Mouse (Mus musculus) embryo, embryonic 11.5 days (tissue): ENCODE data around the gene Serpinf2.
"Not testable (repeated sequence)": the region's sequence is repeated elsewhere in the genome, so short reads cannot be mapped to it uniquely, and the experiment has no call there.

Experiments used
- DNase-seq: peaks from one replicate; pipeline ENCODE4 v3.0.0-alpha.2; 2012; ENCODE audit warnings: low read depth, low spot score

The Serpinf2 gene

GRCm38 (mm10) chr11:75459141-75459711, 19.8 kb upstream of the Serpinf2 start:
- no peak for DNase-seq

DNA sequence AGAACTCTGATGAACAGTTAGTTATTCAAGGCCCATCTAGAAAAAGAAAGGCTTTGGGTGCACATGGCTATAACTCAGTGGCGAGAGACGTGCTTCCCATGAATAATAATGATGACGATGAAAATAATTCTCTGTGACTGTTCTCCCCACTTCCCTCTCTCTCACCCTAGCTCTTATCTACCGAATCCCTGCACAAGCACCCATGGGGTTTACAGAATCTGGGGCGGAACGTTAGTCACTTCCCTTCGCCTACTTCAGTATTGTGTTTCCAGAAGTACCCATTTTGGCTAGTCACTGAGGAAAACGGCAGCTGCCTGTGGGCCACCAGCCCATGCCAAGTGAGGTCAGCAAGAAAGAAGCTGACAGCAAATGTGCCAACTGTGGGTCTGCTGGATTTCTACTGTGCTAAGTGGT, 19.2 kb upstream of the Serpinf2 start:
- no peak for DNase-seq

DNA sequence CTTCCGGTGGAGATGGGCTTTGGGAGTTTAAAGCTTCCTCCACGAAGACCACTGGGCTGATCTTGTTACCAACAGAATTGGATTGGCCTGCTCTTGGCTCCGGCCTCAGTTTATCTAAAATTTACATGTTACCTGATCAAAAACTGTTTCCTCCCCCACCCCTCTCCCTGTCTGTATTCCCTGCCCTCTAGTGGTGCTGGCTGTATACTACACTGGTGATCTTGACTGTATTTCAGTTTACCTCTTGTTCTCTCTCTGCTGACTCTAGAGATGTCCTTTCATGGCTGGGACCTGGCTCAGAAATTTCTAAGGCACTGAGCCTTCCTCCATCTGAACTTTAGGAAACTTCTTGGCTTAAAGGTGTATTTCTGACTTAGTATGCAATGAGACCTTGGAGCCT, 18.8 kb upstream of the Serpinf2 start:
- DNase-seq, result no peak

- DNase-seq, result no peak
Measured at GRCm38 (mm10) chr11:75456440-75456871, 17.1 kb upstream of the Serpinf2 start.

DNA sequence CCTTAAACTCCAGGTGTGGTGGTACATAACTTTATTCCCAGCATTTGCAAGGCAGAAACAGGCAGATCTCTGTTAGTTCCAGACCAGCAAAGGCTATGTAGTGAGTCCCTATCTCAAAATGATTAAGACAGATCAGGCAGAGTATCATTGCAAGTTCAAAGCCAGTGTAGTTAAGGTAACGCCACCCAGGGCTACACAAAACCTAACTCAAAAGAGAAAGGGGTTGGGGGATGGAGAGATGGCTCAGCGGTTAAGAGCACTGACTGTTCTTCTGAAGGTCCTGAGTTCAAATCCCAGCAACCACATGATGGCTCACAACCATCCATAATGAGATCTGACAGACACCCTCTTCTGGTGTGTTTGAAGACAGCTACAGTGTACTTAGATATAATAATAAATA, 16.6 kb upstream of the Serpinf2 start:
- not testable (repeated sequence) for DNase-seq

DNA sequence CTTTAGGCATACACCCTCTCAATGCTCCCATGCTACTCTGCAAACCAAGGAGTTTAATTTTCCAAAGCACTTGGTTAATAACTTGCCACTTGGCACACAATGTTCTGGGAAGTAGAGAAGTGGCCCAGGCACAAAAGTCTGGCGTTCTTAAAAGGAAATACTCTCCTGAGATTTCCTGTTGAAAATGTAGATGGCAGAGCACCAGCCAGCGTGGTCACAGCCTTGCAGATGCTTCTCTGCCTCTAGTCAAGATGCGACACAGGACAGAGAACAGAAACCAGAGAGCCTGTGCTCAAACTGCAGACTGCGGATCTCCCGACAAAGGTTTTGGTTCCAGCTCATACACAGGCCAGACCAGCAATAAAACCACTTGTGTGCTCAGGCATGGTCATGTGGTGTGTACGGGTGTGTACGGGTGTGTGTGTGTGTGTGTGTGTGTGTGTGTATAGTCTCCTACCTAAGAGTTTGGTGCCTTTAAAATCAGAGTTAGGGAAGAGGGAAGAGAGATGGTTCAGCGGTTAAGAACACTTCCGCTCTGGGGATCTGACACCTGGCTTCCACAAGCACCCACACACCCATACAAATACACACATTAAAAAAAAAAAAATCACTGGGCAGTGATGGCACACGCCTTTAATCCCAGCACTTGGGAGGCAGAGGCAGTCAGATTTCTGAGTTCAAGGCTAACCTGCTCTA, 15.8 kb upstream of the Serpinf2 start:
- DNase-seq, result no peak

GRCm38 (mm10) chr11:75453991-75454930, 14.9 kb upstream of the Serpinf2 start, which contains the start of gene Wdr81:
Gene Wdr81, minus strand, starts transcription at chr11:75454717.
- peak; percentile 81 for DNase-seq

- DNase-seq, result no peak
Measured at GRCm38 (mm10) chr11:75452812-75453557, 13.6 kb upstream of the Serpinf2 start.

- no peak for DNase-seq
Measured at GRCm38 (mm10) chr11:75452081-75452480, 12.7 kb upstream of the Serpinf2 start.

GRCm38 (mm10) chr11:75450936-75451335, 11.5 kb upstream of the Serpinf2 start:
- no peak for DNase-seq

GRCm38 (mm10) chr11:75450304-75450908, 11.0 kb upstream of the Serpinf2 start:
- DNase-seq, result no peak

GRCm38 (mm10) chr11:75449695-75450094, 10.3 kb upstream of the Serpinf2 start:
- DNase-seq, result no peak

DNA sequence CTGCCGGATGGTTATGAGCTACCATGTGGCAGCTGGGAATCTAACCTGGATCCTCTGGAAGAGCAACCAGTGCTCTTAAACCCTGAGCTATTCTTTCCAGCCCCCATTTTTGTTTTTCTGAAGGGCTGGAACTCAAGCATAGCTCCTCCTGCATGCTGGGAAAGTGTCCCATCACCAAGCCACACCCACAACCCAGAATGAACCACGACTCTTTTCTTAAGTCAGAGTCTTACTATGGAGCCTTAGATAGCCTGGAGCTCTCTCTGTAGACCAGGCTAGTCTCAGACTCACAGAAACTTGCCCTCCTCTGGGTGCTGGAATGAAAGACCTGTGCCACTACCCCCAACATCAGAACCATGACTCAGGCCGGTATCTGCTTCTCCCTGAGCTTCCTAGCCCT, 9.2 kb upstream of the Serpinf2 start:
- no peak for DNase-seq

DNA sequence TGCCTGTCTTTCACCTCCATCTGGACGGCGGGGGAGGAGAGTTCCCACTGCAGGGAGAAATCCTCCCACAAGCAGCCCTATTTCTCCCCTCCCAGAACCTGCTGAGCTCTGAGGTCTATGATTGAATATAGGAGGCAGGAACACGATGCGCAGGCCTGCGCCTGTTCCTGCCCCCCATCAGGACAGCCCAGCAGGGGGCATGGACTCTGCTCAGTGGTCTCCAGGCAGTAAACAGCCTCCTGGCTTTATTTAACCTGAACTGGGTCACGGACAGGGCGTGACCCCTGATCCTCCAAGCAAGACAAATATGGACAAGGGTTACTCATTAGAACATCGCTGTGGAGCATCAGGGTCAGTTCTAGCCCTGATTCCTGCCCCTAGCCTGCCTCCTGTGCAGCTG, 4.3 kb upstream of the Serpinf2 start:
- no peak for DNase-seq

DNA sequence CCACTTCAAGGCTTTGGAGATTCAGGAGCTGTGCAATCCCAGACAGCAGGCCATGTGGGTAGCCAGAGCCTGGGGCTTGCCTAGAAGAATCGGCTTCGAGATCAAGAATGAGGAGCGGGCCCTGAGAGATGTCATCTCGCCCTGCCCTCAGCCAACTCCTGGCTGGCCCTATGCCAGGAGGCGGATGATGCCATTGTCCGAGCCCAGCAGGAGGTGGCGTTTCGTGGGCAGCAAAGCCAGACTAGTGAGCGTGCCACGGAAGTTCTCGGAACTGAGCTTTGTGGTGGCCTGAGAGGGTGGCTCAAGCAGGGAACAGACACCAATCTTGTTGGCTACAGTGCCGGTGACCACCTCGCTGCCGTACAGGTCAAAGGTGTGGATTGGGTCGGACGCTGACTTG, 2.2 kb upstream of the Serpinf2 start:
- DNase-seq, result no peak

DNA sequence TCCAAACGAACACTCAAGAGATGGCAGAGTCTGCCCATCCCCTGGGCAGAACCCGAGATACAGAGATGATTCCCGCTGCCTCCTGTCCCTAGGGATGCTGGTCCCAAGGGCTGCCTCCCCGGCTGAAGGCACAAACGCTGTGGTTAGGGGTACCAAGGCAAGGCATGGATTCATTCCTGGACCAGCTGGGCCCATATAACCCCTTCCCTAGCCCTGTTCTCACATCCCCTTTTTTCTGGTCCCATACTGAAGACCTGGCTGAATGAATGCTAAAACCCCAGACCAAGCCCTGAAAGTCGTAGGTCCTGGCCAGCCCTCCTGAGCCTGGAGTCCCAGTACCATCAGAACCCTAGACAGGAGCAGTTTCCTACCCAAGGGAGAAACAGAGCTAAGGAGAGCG, 1.6 kb upstream of the Serpinf2 start:
- DNase-seq, result no peak

GRCm38 (mm10) chr11:75439951-75440350, 560 bp upstream of the Serpinf2 start:
- no peak for DNase-seq

DNA sequence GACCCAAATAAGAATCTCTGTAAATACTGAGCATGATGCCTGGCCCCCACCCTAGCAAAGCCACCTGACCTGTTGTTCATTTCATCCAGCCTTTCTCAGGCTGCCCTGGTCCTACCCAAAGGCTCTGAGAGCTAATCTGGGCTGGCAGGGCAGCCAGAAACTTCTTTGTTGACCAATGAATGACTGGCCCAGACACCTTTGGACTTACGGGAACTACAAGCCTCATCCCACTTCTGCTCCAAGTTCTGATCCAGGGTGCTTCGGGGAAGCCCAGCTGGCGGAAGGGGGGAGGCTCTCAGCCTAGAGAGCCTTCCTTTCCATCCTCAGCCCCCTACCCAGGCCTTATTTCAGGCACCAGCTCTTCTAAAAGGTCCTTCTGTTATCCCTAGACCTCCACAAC, 587 bp downstream of the Serpinf2 start:
- DNase-seq, result no peak

GRCm38 (mm10) chr11:75438194-75438593, 1.2 kb downstream of the Serpinf2 start:
- no peak for DNase-seq

DNA sequence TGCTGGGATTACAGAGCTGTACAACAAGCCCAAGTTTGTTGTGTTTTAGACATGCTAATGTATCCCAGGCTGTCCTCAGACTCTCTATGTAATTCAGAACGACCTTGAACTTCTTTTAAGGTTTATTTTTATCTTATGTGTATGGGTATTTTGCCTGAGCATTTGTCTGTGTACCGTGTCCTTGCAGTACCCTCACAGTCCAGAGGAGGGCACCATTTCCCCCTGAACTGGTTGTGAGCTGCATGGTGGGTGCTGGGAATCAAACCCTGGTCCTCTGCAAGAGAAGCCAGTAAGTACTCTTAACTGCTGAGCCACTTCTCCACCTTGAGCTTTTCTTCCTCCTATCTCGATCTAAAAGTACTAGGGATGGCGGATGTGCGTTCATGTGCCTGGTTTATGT, 5.3 kb downstream of the Serpinf2 start:
- no peak for DNase-seq

DNA sequence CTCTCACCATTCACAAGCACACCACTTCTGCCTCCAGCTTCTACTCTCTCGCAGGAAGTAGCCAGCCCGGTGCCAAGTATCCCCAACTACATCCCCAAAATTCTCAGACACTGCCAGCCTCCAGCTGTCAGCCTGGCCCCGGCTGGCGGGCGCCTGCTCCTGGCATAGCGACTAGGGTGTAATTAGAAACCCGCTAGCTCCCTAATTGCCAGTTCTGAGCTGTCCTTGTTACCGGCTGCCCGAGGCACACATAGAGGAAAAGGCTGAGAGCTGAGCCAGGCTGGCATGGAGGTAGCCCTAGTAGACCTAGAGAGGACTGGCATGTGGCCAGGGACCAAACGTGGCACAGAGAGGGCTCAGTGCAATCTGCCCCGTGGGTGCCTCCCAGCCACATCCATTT, 8.1 kb downstream of the Serpinf2 start:
- no peak for DNase-seq
